Mouse (Mus musculus) yolk sac, embryonic 10.5 days (tissue): ENCODE measurements around the gene Cdcp1.

ENCODE experiments used
- DNase-seq: peaks from one replicate; pipeline ENCODE4 v3.0.0-alpha.2; 2017; ENCODE audit warnings: low spot score

Cdcp1 gene

DNA sequence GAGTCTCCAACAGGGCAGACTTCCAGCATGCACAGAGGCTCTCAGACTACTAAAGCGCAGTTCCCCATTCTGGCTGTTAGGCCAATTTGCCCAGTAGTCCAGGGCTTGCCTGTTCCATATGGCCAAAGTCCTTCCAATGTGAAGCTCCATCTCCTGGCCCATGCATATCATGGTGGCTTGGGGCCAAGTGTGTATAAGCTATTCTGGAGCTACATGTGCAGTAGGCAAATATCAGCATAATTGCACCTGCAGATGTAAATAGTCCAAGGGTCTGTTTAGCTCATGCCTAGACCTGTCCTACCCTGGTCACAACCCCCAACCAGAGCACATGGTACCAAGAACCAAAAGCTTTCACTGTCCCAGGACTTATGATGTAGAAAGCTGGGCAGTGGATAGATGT, 7.9 kb downstream of the Cdcp1 start:
- no peak for DNase-seq

DNA sequence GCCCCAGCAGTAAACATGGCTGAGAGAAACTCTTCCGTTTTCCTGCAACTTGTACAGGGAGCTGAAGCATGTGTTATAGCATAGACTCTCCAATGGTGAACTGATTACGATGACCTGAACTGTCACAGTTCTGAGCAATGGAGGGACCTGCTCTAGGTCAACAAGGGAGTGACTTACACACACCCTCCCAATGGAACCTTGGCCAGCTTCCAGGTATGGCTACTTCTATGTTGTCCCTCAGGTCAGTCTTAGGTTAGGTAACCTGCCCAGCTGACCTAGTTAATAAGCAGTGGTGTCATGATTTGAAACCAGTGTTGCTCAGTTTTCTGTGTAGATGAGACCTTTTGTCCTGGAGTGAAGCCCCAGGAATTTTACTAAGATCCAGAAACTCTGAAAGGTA, 8.9 kb downstream of the Cdcp1 start:
- peak; percentile 80 for DNase-seq

DNA sequence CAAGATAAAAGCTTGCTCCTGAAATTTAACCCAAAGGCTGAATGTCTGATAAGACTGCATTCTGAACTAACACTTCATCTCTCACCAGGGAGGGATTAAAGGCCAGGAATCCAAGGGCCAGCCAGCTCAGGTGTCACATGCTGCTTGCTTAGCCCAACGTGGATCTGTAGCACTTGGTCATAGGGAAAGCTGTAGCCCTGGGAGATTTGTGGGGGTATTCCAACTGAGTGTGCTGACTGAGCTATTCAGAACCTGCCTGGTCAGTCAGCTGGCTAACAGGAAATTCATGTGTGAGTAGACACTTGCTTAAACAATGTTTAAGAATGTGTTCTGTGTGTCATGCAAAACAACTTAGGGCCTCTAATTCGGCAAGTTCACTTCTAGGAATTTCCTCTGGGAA, 9.3 kb downstream of the Cdcp1 start:
- DNase-seq, result peak; percentile 79

DNA sequence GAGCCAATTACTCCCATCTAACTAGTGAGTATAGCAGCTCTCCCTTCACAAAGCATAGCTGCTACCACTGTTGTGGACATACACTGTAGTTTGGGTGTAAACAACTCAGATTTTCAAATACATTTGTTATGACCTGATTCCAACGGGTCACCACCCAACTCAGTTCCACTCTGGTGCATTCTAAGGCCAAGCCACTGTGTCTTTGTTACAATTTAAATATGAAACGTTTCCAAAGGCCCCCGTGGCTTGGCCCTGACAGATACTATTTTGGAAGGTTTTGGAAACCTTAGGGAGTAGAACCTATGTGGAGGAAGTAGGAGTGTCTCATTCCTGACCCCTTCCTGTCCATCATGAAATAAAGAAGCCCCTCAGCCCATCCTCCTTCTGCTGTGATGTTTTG, 15.7 kb downstream of the Cdcp1 start:
- DNase-seq, result no peak

DNA sequence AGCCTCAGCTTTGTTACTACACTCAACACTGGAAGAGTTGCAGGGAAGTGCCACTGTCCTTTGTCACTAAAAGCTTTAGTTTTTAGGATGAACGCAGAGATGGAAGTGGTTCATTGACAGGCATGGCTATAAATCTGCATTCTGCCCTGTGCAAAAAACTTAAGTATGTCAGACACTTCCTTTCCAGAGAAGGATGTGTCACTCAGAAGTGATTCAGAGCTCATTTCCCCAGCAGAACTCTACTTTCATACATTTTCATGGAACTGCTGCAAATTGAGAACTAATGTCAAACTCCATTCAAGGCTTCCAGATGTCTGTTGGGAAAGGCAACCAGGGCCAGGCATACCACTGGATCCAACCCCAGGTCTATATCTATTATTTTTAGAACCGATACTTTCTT, 27.6 kb downstream of the Cdcp1 start:
- DNase-seq, result no peak

DNA sequence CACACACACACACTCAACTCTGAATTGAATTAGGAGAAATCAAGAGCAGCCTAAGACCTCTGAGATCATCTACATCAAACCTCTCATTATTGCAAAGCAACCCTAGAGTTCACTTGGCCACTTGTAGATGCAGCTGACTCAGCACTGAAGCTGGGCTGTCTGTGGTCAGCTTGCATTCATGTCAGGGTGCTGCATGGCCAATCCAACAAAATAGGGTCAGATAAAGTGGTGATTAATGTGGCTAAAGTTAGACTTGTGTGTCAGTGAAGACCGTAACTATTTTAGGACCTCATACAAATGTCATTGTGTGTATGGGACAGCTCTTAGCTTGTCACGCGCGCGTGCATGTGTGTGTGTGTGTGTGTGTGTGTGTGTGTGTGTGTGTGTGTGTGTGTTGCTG, 28.2 kb downstream of the Cdcp1 start:
- DNase-seq, result no peak

DNA sequence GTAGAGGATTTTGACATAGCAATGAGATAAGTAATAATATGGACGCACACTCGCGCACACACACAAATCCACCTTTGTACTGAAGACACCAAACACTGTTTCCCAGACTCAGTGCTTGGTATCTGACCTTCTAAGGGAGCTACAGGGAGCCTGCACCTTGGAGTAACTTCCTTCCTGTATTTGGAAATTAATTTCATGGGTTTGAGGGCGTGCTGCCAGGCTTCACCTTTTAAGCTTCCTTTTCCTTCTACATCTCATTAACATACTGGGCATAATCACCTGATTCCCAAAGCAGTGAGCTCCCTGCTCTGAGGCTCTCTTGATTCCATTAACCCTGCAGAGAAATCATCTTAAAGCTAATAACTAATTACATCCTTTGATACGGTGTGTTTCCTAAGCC, 29.7 kb downstream of the Cdcp1 start:
- DNase-seq, result no peak

DNA sequence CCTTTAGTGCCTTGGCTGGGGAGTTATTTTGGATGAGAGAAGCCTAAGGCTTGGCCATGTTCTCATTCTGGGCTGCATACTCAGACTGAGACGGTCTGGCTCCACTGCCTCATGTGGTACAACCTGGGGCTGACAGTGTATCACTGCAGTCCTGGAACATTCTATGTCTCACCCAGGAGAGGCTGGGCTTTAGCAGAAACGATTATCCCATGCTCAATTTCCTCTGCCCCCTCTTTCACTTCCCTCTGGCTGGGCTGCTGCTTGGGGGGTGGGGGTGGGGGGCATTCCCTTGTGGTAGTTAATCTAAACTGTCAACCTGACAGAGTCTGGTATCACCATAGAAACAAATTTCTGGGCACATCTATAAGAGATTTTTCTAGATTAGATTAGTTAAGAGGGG, 30.3 kb downstream of the Cdcp1 start:
- DNase-seq, result no peak

DNA sequence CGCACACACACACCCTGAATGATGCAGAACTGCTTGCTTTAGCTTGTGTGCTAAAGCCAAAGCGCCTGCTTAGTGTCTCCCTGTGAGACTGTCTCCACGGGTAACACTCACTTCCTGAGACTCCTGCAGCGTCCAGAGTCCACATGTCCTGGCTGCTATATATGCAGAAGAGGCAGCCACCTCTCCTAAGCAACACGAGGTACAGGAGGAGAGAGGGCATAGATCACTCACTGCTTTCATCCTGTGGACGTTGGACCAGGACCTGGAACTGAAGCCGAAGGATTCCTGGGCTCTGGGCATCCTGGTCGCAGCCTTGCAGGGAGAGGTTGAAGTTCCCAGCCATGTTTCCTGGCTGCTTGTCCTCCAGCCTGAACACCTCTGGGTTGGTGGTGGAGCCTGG, 32.6 kb downstream of the Cdcp1 start:
- peak; percentile 62 for DNase-seq

DNA sequence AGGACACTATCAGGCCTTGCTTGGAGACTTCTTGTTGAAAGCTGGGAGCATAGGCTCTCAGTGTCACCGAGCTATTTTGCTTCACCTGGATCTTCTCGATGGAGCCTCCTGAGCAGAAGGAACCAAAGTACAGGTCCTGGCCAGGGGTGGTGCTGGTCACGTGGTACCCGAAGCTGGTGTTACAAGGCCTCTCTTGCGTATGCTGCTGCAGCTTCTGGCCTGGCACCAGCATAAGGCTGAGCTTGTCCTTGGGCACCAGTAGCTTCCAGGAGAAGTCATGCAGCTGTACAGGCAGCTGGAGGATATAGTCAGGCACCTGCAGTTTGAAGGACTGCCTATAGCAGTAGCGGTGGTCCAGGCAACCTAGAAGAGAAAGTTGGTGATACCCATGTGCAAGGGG, 35.8 kb downstream of the Cdcp1 start:
- DNase-seq, result no peak

DNA sequence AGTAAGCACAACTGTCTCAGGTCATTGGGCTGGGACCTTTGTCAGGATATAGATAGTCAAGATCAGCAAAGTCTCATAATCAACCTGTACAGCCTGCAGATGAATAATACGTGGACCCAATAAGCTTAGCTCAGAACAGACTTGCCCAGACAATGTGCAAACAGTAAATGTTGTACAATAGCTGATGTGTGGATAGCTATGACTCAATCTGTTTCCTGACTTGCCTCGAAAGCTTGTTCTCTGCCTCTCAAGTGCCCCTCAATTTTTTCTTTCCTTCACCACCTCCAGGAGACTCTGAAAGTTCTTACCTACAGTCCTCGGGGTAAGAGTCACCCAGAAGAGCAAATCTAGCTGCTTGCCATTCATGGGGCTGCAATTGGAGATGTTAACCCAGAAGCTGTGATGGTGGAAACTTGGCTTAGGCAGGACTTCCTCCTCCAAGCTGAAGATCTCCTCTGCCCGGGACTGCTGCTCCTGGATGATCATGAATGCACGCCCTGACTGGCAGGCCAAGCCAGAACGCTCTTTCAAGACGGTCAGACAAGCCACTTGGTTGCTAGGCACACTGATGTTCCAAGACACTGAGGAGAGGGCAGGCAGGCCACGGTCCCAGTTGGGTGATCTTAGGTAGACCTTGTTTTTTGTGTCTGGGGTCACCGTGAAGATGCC, 38.3 kb downstream of the Cdcp1 start:
- no peak for DNase-seq

DNA sequence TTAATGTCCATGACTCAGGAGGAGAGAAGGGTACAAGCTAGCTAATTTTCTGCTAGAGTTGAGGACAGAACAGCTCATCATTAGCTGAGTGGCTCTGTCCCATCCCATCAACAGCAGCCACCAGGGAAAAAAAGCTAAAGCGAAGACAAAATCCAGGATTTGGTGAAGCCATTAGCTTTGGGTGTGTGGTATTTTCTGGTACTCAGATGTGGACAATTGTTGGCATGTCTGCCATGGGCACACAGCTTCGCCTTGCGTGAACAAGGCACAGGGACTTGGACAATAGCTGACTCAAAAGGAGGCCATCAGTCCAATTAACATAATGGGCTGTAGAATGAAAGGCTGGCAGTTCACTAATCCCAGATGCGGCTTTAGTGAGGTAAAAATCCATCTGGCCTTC, 41.5 kb downstream of the Cdcp1 start:
- DNase-seq, result no peak

DNA sequence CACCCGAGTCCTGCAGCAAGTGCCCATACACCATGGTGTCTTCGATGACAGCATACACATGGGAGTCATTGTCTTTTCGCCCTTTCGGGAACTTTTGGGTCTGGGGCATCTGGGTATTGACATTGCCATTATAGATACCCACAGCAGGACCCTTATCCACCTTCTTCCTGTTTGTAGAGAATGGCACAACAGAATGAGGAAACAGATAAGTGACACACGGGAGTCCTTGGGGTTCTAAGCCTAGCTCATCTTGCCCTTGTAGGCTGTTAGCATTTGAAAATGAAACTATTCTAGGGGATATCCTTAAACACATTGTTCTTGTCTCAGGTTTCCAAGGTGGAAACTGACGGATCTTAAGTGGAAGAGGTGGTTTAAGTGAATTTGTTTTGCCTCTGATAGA, 42.1 kb downstream of the Cdcp1 start:
- no peak for DNase-seq

DNA sequence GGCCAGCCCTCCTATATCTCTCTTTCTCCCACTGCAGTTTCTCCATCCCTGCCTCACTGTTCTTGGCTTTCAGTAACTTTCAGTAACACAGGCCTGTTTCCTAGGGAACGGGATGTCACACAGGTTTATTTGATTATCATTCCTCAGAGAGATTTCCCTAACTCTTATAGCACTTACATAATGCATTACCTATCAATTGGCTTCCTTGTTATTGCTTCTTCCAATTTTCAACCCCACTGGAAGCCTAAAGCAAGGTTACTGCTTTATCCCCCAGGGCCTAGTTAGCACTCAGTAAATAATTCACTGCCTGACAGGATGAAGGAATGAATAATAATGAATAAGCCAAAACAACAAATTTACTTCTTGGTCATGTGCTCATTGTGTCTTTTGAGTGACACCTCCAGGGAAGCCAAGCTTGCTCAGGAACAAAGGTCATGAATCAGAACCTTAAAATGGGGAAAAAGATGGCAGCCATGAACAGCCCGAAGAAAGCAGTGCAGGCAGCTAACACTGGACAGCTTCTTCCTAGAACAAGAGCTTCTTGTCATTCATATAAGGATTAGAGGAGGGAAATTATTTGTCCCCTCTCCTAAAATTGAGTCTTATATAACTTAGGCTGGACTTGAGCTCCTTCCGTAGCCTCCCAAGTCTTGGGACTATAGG, 49.9 kb downstream of the Cdcp1 start:
- no peak for DNase-seq

DNA sequence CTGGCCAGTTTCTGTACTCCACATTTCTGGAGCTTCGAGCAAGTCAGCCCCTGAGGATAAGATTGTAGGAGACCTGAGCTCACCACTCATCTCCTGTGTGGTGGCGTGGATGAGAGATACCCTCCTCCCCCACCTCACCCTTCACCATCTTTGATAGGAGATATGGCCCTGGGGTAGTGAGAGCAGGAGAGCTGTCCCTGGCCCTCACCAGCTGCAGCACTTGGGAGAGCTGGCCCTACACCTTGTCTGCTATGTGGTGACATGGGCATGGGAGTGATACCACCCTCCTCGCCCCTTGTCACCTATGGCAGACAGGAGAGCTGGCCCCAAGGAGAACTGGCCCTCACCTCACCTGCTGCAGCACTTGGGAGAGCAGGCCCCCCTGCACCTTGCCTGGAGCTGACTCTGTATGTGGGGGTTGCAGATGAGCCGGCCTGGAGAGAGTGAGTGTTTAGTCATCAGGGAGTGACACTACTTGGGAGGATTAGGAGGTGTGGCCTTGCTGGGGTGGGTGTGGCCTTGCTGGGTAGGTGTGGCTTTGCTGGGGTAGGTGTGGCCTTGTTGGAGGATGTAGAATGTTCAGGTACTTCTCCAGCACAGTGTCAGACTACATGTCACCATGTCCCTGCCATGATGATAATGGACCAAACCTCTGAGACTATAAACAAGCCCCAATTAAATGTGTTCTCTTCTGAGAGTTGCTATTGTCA, 52.7 kb downstream of the Cdcp1 start:
- no peak for DNase-seq

DNA sequence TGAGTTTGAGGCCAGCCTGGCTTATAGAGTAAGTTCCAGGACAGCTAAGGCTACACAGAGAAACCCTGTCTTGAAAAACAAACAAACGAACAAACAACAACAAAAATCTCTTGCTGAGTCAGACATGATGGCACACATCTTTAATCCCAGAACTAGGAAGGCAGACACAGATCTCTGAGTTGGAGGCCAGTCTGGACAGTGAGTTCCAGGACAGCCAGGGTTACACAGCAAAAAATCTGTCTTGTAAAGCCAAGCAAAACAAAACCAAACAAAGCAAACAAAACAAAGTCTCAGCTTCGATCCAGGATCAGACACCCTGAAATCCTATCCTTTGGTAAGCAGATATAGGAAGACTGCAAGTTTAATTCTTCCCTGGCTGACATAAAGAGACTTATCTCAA, 54.0 kb downstream of the Cdcp1 start:
- no peak for DNase-seq

DNA sequence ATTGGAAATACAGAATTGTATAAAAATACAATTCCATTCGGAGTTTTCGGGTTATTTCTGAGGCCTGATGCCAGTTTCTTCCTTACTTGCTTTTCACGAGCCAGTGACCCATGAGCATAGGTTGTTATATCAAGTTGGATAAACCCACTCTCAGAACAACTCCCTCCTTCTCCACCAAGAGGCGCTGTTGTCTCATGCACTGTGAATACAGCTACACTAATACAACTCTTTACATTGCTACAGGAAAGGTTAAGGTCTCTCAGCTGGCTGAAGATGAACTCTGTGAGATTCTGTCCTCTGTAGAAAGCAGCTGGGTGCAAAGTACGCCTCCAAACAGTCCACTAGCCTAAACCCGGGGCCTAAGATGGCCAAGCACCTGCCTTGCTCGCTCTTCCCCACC, 56.5 kb downstream of the Cdcp1 start:
- peak; percentile 63 for DNase-seq

DNA sequence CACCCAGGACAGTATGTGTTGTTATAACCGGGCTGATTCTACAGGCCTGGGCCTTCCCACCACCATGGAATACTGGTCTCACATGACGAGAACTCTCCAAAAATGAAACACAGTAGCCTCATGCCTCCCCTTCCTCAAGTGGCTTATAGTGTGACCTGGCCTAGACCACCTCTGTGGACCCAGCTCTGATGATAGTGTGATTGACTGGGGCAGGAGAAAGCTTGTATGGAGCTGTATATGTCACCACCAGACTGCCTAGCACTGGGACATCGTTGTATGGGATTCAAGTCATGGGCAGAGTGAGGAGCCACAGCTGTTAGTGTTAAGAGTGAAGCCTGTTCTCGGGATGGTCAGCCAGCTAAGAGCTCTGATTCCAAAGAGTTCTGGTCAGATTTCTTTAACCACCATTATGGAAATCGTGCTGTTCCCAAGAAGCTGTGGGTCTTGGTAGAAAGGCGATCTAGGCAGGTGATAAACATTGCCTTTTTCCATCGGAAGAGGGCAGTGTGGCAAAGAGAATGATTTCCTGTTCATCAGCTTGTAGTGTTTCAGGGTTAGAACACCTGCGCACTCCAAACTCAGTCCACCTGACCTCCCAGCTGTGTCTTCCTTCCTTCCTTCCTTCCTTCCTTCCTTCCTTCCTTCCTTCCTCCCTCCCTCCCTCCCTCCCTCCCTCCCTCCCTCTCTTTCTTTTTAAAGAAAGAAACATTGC, 57.6 kb downstream of the Cdcp1 start:
- no peak for DNase-seq

DNA sequence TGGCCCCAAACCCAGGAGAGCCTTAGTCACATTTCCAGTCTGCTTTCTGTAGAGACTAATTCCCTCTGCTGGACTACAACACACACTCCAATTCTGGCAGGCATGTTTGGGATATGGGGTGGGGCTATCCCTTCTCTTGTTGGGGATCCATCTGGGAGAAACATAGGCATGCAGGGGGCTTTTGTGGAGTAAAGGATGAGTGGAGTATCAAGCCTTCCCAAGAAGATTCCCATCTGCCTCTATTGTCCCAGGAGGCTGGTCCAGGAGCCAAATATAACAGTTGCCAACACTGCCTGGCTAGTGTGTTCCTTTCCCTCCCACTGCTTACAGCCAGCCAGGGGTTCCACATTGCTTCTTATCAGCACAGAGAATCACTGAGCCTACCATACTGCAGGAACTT, 58.1 kb downstream of the Cdcp1 start:
- DNase-seq, result no peak

DNA sequence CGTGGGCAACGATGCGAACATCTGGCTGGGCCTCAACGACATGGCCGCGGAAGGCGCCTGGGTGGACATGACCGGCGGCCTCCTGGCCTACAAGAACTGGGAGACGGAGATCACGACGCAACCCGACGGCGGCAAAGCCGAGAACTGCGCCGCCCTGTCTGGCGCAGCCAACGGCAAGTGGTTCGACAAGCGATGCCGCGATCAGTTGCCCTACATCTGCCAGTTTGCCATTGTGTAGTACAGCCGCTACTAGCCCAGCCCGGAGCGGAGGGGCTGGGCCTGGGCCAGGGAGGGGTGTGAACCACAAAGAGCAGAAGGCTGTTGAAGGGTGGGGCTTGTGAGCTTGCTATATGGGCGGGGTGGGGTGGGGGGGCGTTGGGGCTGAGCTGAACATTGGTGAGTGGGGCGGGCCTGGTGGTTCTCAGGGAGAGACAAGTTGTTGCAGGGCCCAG, 58.9 kb downstream of the Cdcp1 start:
- no peak for DNase-seq

DNA sequence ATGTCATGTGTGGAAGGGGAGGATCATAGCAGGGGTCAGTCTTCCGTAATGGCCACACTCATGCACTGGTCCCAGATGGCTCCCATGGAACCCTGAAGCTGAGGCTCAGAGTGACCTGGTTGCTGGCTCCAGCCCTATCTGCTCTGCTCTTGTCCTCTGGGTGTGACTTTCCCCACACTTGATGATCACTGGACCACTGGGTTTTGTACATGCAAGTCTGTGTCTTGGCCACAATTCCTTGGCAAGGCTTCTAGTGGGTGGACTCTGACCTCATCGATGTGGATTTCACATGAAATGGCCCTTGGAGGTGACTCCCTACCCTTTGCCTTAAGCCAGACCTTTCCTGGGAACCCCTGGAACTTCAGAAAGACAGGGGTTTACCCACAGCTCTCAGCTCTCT, 62.7 kb downstream of the Cdcp1 start:
- no peak for DNase-seq

DNA sequence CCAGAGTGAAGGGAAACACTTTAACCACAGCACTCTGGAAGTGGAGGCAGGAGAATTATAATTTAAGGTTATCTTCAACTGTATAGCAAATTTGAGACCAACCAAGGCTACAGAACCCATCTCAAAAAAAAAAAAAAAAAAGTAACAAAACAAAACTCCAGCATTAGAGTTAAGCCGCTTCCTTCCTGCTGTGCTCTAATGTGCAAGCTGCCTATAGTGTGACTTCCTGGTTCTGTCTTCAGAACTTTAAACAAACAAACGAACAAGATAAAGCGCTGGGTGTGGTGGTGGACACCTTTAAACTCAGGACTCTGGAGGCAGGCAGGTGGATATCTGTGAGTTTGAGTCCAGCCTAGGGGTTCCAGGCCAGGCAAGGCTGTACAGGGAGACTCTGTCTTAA, 63.8 kb downstream of the Cdcp1 start:
- DNase-seq, result no peak

DNA sequence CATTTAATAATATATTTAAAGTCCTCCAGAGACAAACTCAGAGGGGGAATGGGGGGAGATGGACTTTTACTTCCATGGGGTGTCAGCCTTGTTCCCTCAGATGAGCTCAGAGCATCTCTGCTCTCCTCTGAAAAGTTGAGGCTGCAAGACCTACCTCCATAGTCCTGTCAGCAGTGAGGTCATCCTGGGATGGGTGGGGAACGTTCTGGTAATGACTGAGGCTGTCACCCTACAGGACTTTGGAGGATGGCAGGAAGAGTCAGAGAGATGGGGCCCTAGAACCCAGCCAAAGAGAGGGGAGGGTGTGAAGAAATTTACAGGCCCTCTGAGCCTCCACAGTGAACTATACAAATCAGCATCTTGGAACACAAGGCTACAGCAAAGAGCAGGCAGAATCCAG, 64.3 kb downstream of the Cdcp1 start:
- no peak for DNase-seq
